Mouse (Mus musculus) CH12.LX (cell line): ENCODE results near the gene Dgkh. TPM values are rescaled to one million over a fixed set of nuclear protein-coding genes. Genes with fewer than 3 reads are reported as not detected.
A peak's percentile ranks its signal among the peaks of the same experiment; 100 is the strongest.

Experiments used
- DNase-seq: peaks from one replicate; pipeline ENCODE4 v3.0.0-alpha.2; 2013; ENCODE audit errors: extremely low read depth
- H3K27ac ChIP-seq: 2 replicates; pipeline ENCODE4 v1.5.1; 2012; ENCODE audit warnings: low read depth, mild to moderate bottlenecking, control low read depth, moderate library complexity; ENCODE audit not compliant: insufficient read depth
- H3K27me3 ChIP-seq: replicated peaks from 2 replicates; pipeline ENCODE3; 2012; ENCODE audit warnings: inconsistent platforms
- H3K36me3 ChIP-seq, 2 experiments: replicated peaks in 1 of 2; 2 replicates each; pipeline versions ENCODE3 to v1.6.1; 2012; ENCODE audit warnings: inconsistent platforms in 1 of 2, low read length in 1 of 2, mild to moderate bottlenecking in 1 of 2, mixed read lengths in 1 of 2, moderate library complexity in 1 of 2; ENCODE audit not compliant: control insufficient read depth in 1 of 2, insufficient read depth in 1 of 2
- H3K4me1 ChIP-seq, 2 experiments: 2 replicates each; pipeline ENCODE4 v1.6.1; 2012; ENCODE audit warnings: inconsistent platforms in 1 of 2, moderate library complexity in 1 of 2; ENCODE audit not compliant: insufficient read depth in 2 of 2, control insufficient read depth in 1 of 2
- H3K4me2 ChIP-seq: 2 replicates; pipeline ENCODE4 v1.6.1; 2012; ENCODE audit warnings: low read depth, mild to moderate bottlenecking, control low read depth; ENCODE audit not compliant: poor library complexity, insufficient read depth, severe bottlenecking
- H3K4me3 ChIP-seq, 3 experiments: fragments of 150-350 bp in 1 of 3; sonication (generic) in 1 of 3; replicated peaks in 1 of 3; 2 replicates each; pipeline versions ENCODE3 to v1.5.1; 2011 to 2012; ENCODE audit warnings: low read depth in 2 of 3, low read length in 2 of 3, mild to moderate bottlenecking in 2 of 3, moderate library complexity in 2 of 3, control low read depth in 1 of 3, improper control_type of control experiment in 1 of 3, inconsistent platforms in 1 of 3, mixed read lengths in 1 of 3; ENCODE audit not compliant: poor library complexity in 1 of 3
- H3K79me2 ChIP-seq: replicated peaks from 2 replicates; pipeline ENCODE4 v1.6.1; 2012; ENCODE audit warnings: mild to moderate bottlenecking, moderate library complexity; ENCODE audit not compliant: control insufficient read depth, poor library complexity, insufficient read depth, severe bottlenecking; ENCODE audit errors: extremely low read depth
- H3K9ac ChIP-seq: 2 replicates; pipeline ENCODE4 v1.6.1; 2012; ENCODE audit warnings: low read depth, mild to moderate bottlenecking, control low read depth, moderate library complexity; ENCODE audit not compliant: insufficient read depth
- H3K9me3 ChIP-seq: replicated peaks from 2 replicates; pipeline ENCODE3; 2012; ENCODE audit warnings: low read length, inconsistent platforms, mixed read lengths
- BHLHE40 ChIP-seq: IDR thresholded peaks from 2 replicates; pipeline ENCODE4 v1.6.1; 2011; ENCODE audit warnings: mild to moderate bottlenecking, low read depth, low read length, improper control_type of control experiment
- CHD2 ChIP-seq: IDR thresholded peaks from 2 replicates; pipeline ENCODE4 v1.6.1; 2011; ENCODE audit warnings: low read length, improper control_type of control experiment
- CTCF ChIP-seq, 2 experiments: IDR thresholded peaks in 1 of 2; conservative IDR thresholded peaks in 1 of 2; 2 replicates each; pipeline ENCODE4 v1.5.1; 2011 to 2012; ENCODE audit warnings: low read depth in 2 of 2, low read length in 2 of 2, improper control_type of control experiment in 1 of 2, inconsistent platforms in 1 of 2, mild to moderate bottlenecking in 1 of 2, moderate library complexity in 1 of 2
- EP300 ChIP-seq: IDR thresholded peaks from 2 replicates; pipeline ENCODE4 v1.6.1; 2011; ENCODE audit warnings: low read length, improper control_type of control experiment
- ETS1 ChIP-seq: conservative IDR thresholded peaks from 2 replicates; pipeline ENCODE4 v1.6.1; 2012; ENCODE audit warnings: low read depth, mild to moderate bottlenecking, inconsistent platforms, low read length, improper control_type of control experiment, moderate library complexity
- GABPA ChIP-seq: IDR thresholded peaks from 2 replicates; pipeline ENCODE4 v1.6.1; 2012; ENCODE audit warnings: low read depth, low read length, improper control_type of control experiment, inconsistent platforms; ENCODE audit not compliant: insufficient replicate concordance
- HCFC1 ChIP-seq: IDR thresholded peaks from 2 replicates; pipeline ENCODE4 v1.6.1; 2012; ENCODE audit warnings: low read depth, mild to moderate bottlenecking, inconsistent platforms, low read length, improper control_type of control experiment
- IRF4 ChIP-seq: IDR thresholded peaks from 2 replicates; pipeline ENCODE4 v1.6.1; 2014; ENCODE audit warnings: low read depth, mild to moderate bottlenecking, inconsistent platforms, low read length, improper control_type of control experiment
- MAFK ChIP-seq: IDR thresholded peaks from 2 replicates; pipeline ENCODE4 v1.6.1; 2011; ENCODE audit warnings: low read length, improper control_type of control experiment; ENCODE audit not compliant: insufficient replicate concordance
- MEF2A ChIP-seq: IDR thresholded peaks from 2 replicates; pipeline ENCODE4 v1.6.1; 2014; ENCODE audit warnings: low read depth, mild to moderate bottlenecking, inconsistent platforms, low read length, improper control_type of control experiment, borderline replicate concordance
- PAX5 ChIP-seq: IDR thresholded peaks from 2 replicates; pipeline ENCODE4 v1.6.1; 2012; ENCODE audit warnings: low read length, inconsistent platforms, mixed read lengths
- POLR2AphosphoS2 ChIP-seq: IDR thresholded peaks from 2 replicates; pipeline ENCODE4 v1.6.1; 2011; ENCODE audit warnings: low read depth, low read length, improper control_type of control experiment
- RAD21 ChIP-seq: IDR thresholded peaks from 2 replicates; pipeline ENCODE4 v1.6.1; 2011; ENCODE audit warnings: low read depth, mild to moderate bottlenecking, low read length, improper control_type of control experiment, moderate library complexity
- RCOR1 ChIP-seq: conservative IDR thresholded peaks from 2 replicates; pipeline ENCODE4 v1.6.1; 2012; ENCODE audit warnings: low read depth, mild to moderate bottlenecking, inconsistent platforms, low read length, improper control_type of control experiment
- SMC3 ChIP-seq: IDR thresholded peaks from 2 replicates; pipeline ENCODE4 v1.6.1; 2011; ENCODE audit warnings: low read depth, low read length, improper control_type of control experiment
- TBP ChIP-seq: conservative IDR thresholded peaks from 2 replicates; pipeline ENCODE4 v1.6.1; 2011; ENCODE audit warnings: low read depth, low read length, improper control_type of control experiment
- TCF12 ChIP-seq: IDR thresholded peaks from 2 replicates; pipeline ENCODE4 v1.6.1; 2014; ENCODE audit warnings: low read depth, mild to moderate bottlenecking, inconsistent platforms, low read length, improper control_type of control experiment
- UBTF ChIP-seq: IDR thresholded peaks from 2 replicates; pipeline ENCODE4 v1.6.1; 2012; ENCODE audit warnings: low read depth, mild to moderate bottlenecking, inconsistent platforms, low read length, improper control_type of control experiment, moderate library complexity
- USF1 ChIP-seq: IDR thresholded peaks from 2 replicates; pipeline ENCODE4 v1.6.1; 2014; ENCODE audit warnings: low read depth, mild to moderate bottlenecking, inconsistent platforms, low read length, improper control_type of control experiment
- ZC3H11A ChIP-seq: IDR thresholded peaks from 2 replicates; pipeline ENCODE4 v1.6.1; 2012; ENCODE audit warnings: low read depth, mild to moderate bottlenecking, inconsistent platforms, low read length, improper control_type of control experiment
- ZMIZ1 ChIP-seq: IDR thresholded peaks from 2 replicates; pipeline ENCODE4 v1.6.1; 2012; ENCODE audit warnings: low read depth, mild to moderate bottlenecking, inconsistent platforms, low read length, improper control_type of control experiment
- dilution Hi-C: fragments of 300-500 bp; cut with MboI; formaldehyde crosslinking; loops from 2 replicates; pipeline ENCODE4 v1.14.3; 2020; ENCODE audit warnings: low sequenced_read_pairs; ENCODE audit not compliant: extremely low pct_unique_long_range_greater_than_20kb, extremely low pct_ligation_motif_present
- in situ Hi-C: fragments of 300-500 bp; cut with MboI; formaldehyde crosslinking; loops from 3 replicates; pipeline ENCODE4 v1.14.3; 2019; ENCODE audit warnings: low sequenced_read_pairs, low pct_ligation_motif_present, low pct_unique_long_range_greater_than_20kb, mixed read lengths
- polyA plus RNA-seq: library from polyadenylated mRNA; unstranded; fragments of >175 nt; gene quantifications from 2 replicates; pipeline ENCODE4 v1.2.1, GENCODE M21; 2012; ENCODE audit warnings: low read depth; ENCODE audit not compliant: insufficient read length
- total RNA-seq, 2 experiments: library from RNA; depleted of rRNA; stranded (reverse); fragments of 300-350 nt in 1 of 2; fragments of >200 nt in 1 of 2; gene quantifications; 2 replicates each; pipeline ENCODE4 v1.2.3; 2012 to 2014

Gene Dgkh
- total and polyA plus RNA-seq, 3 experiments: 0.83 to 3.3 (median 2.4) TPM

DNA sequence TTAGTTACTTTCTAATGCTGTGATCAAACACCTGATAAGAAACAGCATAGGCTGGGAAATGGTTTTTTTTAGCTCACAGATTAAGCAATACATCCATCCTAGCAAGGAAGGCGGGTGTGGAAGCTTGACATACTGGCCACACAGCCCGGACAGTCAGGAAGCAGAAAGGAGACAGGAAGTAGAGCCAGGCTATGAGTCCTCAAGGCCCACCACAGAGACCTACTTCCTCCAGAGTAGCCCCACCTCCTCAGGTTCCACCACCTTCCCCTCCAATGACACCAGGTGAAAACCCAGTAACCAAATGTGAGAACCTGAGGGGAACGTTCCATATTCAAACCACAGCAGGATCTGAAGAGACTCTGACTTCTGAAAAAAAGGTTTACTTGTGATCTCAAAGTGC lies 53.6 kb downstream of the Dgkh start (continued):
- no peak for TF ChIP-seq GABPA
- TF ChIP-seq CHD2: no peak
- no peak for TF ChIP-seq MEF2A
- peak; percentile 35; the same call in 1 of the 2 replicates for TF ChIP-seq IRF4
- TF ChIP-seq MAFK: no peak
- TF ChIP-seq TBP: peak; percentile 88
- TF ChIP-seq RAD21: no peak
- peak; percentile 54; the same call in 1 of the 2 replicates for TF ChIP-seq TCF12
- TF ChIP-seq ETS1: peak; percentile 15; the same call in 1 of the 2 replicates
- TF ChIP-seq PAX5: no peak
- no peak for TF ChIP-seq ZMIZ1

DNA sequence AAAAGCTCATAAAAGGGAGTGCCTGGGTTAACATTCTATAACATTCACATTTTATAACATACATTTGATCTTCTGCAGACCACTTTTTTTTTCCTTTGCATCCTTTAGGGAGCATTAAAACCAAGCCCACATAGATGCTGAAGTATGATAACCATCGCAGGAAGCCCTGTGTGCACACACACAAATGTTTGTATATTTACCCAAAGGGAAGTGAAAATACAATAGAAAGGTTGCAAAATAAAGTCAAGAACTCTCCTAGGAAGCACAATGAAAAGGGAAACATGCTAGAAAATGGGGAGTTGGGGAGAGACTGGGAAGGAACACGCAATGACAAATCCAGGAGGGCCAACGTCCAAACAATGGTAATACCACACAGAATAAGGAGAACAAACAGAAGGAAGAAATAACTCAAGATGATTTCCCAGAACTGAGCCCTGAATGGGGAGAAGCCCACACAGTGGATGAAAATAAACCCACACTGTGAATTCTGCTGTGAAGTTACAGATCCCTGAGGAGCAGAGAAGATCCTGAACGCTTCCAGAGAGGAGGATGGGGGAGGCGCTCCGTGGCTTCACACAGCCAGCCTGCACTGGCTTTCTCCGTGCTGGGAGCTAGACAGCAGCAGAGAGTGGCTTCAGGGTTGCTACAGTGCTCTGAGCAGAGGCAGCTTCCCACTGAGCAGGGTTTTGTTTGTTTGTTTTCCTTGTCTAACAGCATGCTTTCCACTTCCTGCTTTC lies 54.6 kb downstream of the Dgkh start:
- no peak for TF ChIP-seq RCOR1
- 0 out of 2 replicates have a peak, but pooled peaks have one; percentile 19 for TF ChIP-seq EP300
- TF ChIP-seq MAFK: no peak
- TF ChIP-seq HCFC1: no peak
- Histone ChIP-seq H3K9me3 (no peaks in the 10 kb centered on the region), H3K27ac (no peak overlapping the region), H3K4me1 (peaks cover 6 to 41% of the 10 kb centered on the region in 2 experiments; a peak in 3 of 4 replicates), H3K79me2 (no peaks in the 10 kb centered on the region), H3K4me2 (peak overlapping the region; percentile 87), H3K9ac (no peak overlapping the region), H3K4me3 (no peak overlapping the region), H3K27me3 (no peaks in the 10 kb centered on the region), H3K36me3 (no peaks in the 10 kb centered on the region)
- no peak for DNase-seq
- dilution Hi-C loops: no loop called here
- in situ Hi-C loops: loop anchor here (5.0 to 10.0 kb wide), 4 partner anchors 169 to 429 kb away; partner anchors contain the start of gene Vwa8

DNA sequence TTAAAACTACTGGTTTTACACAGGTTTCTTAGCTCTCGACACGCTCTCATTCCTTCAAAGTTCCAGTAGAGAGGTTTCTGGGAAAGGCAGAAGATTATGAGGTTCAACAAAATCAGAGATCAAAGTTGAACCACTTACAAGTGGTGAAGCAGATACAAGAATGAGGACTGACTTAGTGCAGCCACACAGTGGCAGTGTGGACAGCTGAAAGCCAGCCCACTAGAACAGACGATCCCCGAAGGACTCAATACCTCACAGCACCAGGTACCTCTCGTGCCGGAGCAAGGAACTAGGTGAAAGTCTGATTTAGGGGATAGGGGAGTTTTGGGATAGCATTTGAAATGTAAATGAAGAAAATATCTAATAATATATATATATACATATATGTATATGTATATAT lies 56.1 kb downstream of the Dgkh start:
- dilution Hi-C loops: no loop called here
- no peaks in the 10 kb centered on the region for H3K79me2 ChIP-seq
- no peak for TF ChIP-seq USF1
- no peak for TF ChIP-seq UBTF
- TF ChIP-seq POLR2AphosphoS2: no peak
- TF ChIP-seq RAD21: peak; percentile 84
- TF ChIP-seq BHLHE40: 0 out of 2 replicates have a peak, but pooled peaks have one; percentile 18
- TF ChIP-seq EP300: no peak
- TF ChIP-seq HCFC1: no peak
- TF ChIP-seq SMC3: peak; percentile 88
- no peak for TF ChIP-seq IRF4
- peak in 1 of 2 experiments; percentile 75; a peak in 2 of 4 replicates for TF ChIP-seq CTCF (conservative IDR thresholded peaks at IDR 0.05 in 1 of 2, IDR thresholded peaks at IDR 0.05 in 1 of 2; ENCODE audit: low read depth in 2 of 2, low read length in 2 of 2)
- TF ChIP-seq ZC3H11A: peak; percentile 70
- TF ChIP-seq, all 38 proteins: peak for 5
- Histone ChIP-seq H3K27ac (no peak overlapping the region), H3K36me3 (no peaks in the 10 kb centered on the region), H3K9me3 (no peaks in the 10 kb centered on the region), H3K4me3 (no peak overlapping the region), H3K4me1 (peaks cover 6 to 38% of the 10 kb centered on the region in 2 experiments; a peak in 3 of 4 replicates), H3K27me3 (no peaks in the 10 kb centered on the region), H3K4me2 (no peak overlapping the region), H3K9ac (no peak overlapping the region)
- in situ Hi-C loops: loop anchor here (5.0 to 10.0 kb wide), 4 partner anchors 171 to 431 kb away; partner anchors contain the start of gene Vwa8
- DNase-seq: peak; percentile 29
